Mouse (Mus musculus): Measurements from ENCODE around the gene Dusp19. TPM values are rescaled to one million over a fixed set of nuclear protein-coding genes. Genes with fewer than 3 reads are reported as not detected.

Gene Dusp19
- polyA plus RNA-seq, 1 experiment from 2014 or later = 13.3 TPM

GRCm38 (mm10) chr2:80594215-80594918 is 22.5 kb upstream of the Dusp19 start:
- Histone ChIP-seq H3K27me3 (ENCODE audit: control insufficient read depth, insufficient read depth, low read length) (no peaks in the 10 kb centered on the region), H3K9me3 (replicated peaks; ENCODE audit: control insufficient read depth, low read length) (no peaks in the 10 kb centered on the region), H3K9ac (ENCODE audit: low read depth, low read length) (no peak overlapping the region), H3K4me2 (no peak overlapping the region), H3K36me3 (ENCODE audit: control insufficient read depth, insufficient read depth, low read length) (no peaks in the 10 kb centered on the region), H3K27ac (ENCODE audit: low read depth, low read length) (no peak overlapping the region), H3K4me1 (ENCODE audit: control insufficient read depth, insufficient read depth, low read length) (no peaks in the 10 kb centered on the region), H3K4me3 (ENCODE audit: low read depth, low read length) (no peak overlapping the region)
- 67% methylated on average over 4 of the region's 4 CpGs for whole genome bisulfite sequencing (ENCODE audit: insufficient replicate concordance)
- ATAC-seq (replicated peaks; ENCODE audit: insufficient number of reproducible peaks, low FRiP score, low TSS enrichment) = no peak

- no peaks in the 10 kb centered on the region for H3K4me1 ChIP-seq (ENCODE audit: control insufficient read depth, insufficient read depth, low read length)
- no peaks in the 10 kb centered on the region for H3K9me3 ChIP-seq (replicated peaks; ENCODE audit: control insufficient read depth, low read length)
- no peak overlapping the region for H3K27ac ChIP-seq (ENCODE audit: low read depth, low read length)
- H3K4me2 ChIP-seq = no peak overlapping the region
- H3K4me3 ChIP-seq (ENCODE audit: low read depth, low read length) = no peak overlapping the region
- no peaks in the 10 kb centered on the region for H3K27me3 ChIP-seq (ENCODE audit: control insufficient read depth, insufficient read depth, low read length)
- H3K36me3 ChIP-seq (ENCODE audit: control insufficient read depth, insufficient read depth, low read length) = no peaks in the 10 kb centered on the region
- H3K9ac ChIP-seq (ENCODE audit: low read depth, low read length) = no peak overlapping the region
- 74% methylated on average over 5 of the region's 5 CpGs for WGBS (ENCODE audit: insufficient replicate concordance)
- ATAC-seq (replicated peaks; ENCODE audit: insufficient number of reproducible peaks, low FRiP score, low TSS enrichment) = no peak
Measured at GRCm38 (mm10) chr2:80596960-80597359, 19.9 kb upstream of the Dusp19 start.

- no peaks in the 10 kb centered on the region for H3K36me3 ChIP-seq (ENCODE audit: control insufficient read depth, insufficient read depth, low read length)
- 84% methylated on average over 3 of the region's 3 CpGs for WGBS (ENCODE audit: insufficient replicate concordance)
Measured at GRCm38 (mm10) chr2:80599850-80600249, 17.0 kb upstream of the Dusp19 start.

GRCm38 (mm10) chr2:80600611-80601010 is 16.2 kb upstream of the Dusp19 start:
- no peak overlapping the region for H3K9ac ChIP-seq (ENCODE audit: low read depth, low read length)
- H3K4me3 ChIP-seq (ENCODE audit: low read depth, low read length) = no peak overlapping the region
- no peak overlapping the region for H3K27ac ChIP-seq (ENCODE audit: low read depth, low read length)
- no peaks in the 10 kb centered on the region for H3K4me1 ChIP-seq (ENCODE audit: control insufficient read depth, insufficient read depth, low read length)
- no peaks in the 10 kb centered on the region for H3K27me3 ChIP-seq (ENCODE audit: control insufficient read depth, insufficient read depth, low read length)
- H3K9me3 ChIP-seq (replicated peaks; ENCODE audit: control insufficient read depth, low read length) = no peaks in the 10 kb centered on the region
- ATAC-seq (replicated peaks; ENCODE audit: insufficient number of reproducible peaks, low FRiP score, low TSS enrichment) = no peak
- no peak overlapping the region for H3K4me2 ChIP-seq
- H3K36me3 ChIP-seq (ENCODE audit: control insufficient read depth, insufficient read depth, low read length) = no peaks in the 10 kb centered on the region

More at GRCm38 (mm10) chr2:80599850-80600249, 17.0 kb upstream of the Dusp19 start:
- H3K4me3 ChIP-seq (ENCODE audit: low read depth, low read length) = no peak overlapping the region
- H3K4me2 ChIP-seq = no peak overlapping the region
- ATAC-seq (replicated peaks; ENCODE audit: insufficient number of reproducible peaks, low FRiP score, low TSS enrichment) = no peak
- no peak overlapping the region for H3K27ac ChIP-seq (ENCODE audit: low read depth, low read length)
- H3K4me1 ChIP-seq (ENCODE audit: control insufficient read depth, insufficient read depth, low read length) = no peaks in the 10 kb centered on the region
- H3K9me3 ChIP-seq (replicated peaks; ENCODE audit: control insufficient read depth, low read length) = no peaks in the 10 kb centered on the region
- no peaks in the 10 kb centered on the region for H3K27me3 ChIP-seq (ENCODE audit: control insufficient read depth, insufficient read depth, low read length)
- no peak overlapping the region for H3K9ac ChIP-seq (ENCODE audit: low read depth, low read length)

- H3K27ac ChIP-seq (ENCODE audit: low read depth, low read length) = no peak overlapping the region
- H3K4me3 ChIP-seq (ENCODE audit: low read depth, low read length) = no peak overlapping the region
- ATAC-seq (replicated peaks; ENCODE audit: insufficient number of reproducible peaks, low FRiP score, low TSS enrichment) = no peak
- H3K9ac ChIP-seq (ENCODE audit: low read depth, low read length) = no peak overlapping the region
- no peaks in the 10 kb centered on the region for H3K4me1 ChIP-seq (ENCODE audit: control insufficient read depth, insufficient read depth, low read length)
- H3K36me3 ChIP-seq (ENCODE audit: control insufficient read depth, insufficient read depth, low read length) = no peaks in the 10 kb centered on the region
- no peak overlapping the region for H3K4me2 ChIP-seq
- H3K27me3 ChIP-seq (ENCODE audit: control insufficient read depth, insufficient read depth, low read length) = no peaks in the 10 kb centered on the region
- WGBS (ENCODE audit: insufficient replicate concordance) = 82% methylated on average over 13 of the region's 13 CpGs
- no peaks in the 10 kb centered on the region for H3K9me3 ChIP-seq (replicated peaks; ENCODE audit: control insufficient read depth, low read length)
Measured at GRCm38 (mm10) chr2:80602756-80603155, 14.1 kb upstream of the Dusp19 start.

- Histone ChIP-seq H3K27ac (ENCODE audit: low read depth, low read length) (no peak overlapping the region), H3K9ac (ENCODE audit: low read depth, low read length) (no peak overlapping the region)
- WGBS (ENCODE audit: insufficient replicate concordance) = 88% methylated on average over 19 of the region's 19 CpGs
Measured at GRCm38 (mm10) chr2:80603771-80604426, 12.9 kb upstream of the Dusp19 start.

DNA sequence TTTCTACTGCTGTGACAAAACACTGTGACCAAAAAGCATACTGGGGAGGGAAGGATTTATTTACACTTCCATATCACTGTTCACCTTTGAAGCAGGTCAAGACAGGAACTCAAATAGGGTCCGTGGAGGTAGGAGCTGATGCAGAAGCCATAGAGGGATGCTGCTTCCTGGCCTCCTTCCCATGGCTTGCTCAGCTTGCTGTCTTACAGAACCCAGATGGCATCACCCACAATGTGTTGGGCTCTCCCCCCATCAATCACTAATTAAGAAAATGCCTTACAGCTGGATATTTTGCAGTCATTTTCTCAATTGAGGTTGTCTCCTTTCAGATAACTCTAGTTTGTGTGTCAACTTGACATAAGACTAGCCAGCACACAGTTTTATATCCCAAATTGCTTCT is 4.6 kb upstream of the Dusp19 start:
- Histone ChIP-seq H3K27me3 (ENCODE audit: control insufficient read depth, insufficient read depth, low read length) (no peaks in the 10 kb centered on the region), H3K4me1 (ENCODE audit: control insufficient read depth, insufficient read depth, low read length) (no peaks in the 10 kb centered on the region), H3K36me3 (ENCODE audit: control insufficient read depth, insufficient read depth, low read length) (no peaks in the 10 kb centered on the region), H3K9me3 (replicated peaks; ENCODE audit: control insufficient read depth, low read length) (no peaks in the 10 kb centered on the region), H3K4me2 (no peak overlapping the region), H3K4me3 (ENCODE audit: low read depth, low read length) (no peak overlapping the region), H3K9ac (ENCODE audit: low read depth, low read length) (no peak overlapping the region), H3K27ac (ENCODE audit: low read depth, low read length) (no peak overlapping the region)
- no peak for ATAC-seq (replicated peaks; ENCODE audit: insufficient number of reproducible peaks, low FRiP score, low TSS enrichment)
- 61% methylated on average over 1 of the region's 1 CpGs for WGBS (ENCODE audit: insufficient replicate concordance)

More at GRCm38 (mm10) chr2:80603771-80604426, 12.9 kb upstream of the Dusp19 start:
- Histone ChIP-seq H3K4me1 (ENCODE audit: control insufficient read depth, insufficient read depth, low read length) (no peaks in the 10 kb centered on the region), H3K4me2 (no peak overlapping the region), H3K9me3 (replicated peaks; ENCODE audit: control insufficient read depth, low read length) (no peaks in the 10 kb centered on the region), H3K27me3 (ENCODE audit: control insufficient read depth, insufficient read depth, low read length) (no peaks in the 10 kb centered on the region), H3K36me3 (ENCODE audit: control insufficient read depth, insufficient read depth, low read length) (no peaks in the 10 kb centered on the region), H3K4me3 (ENCODE audit: low read depth, low read length) (no peak overlapping the region)
- ATAC-seq (replicated peaks; ENCODE audit: insufficient number of reproducible peaks, low FRiP score, low TSS enrichment) = no peak

DNA sequence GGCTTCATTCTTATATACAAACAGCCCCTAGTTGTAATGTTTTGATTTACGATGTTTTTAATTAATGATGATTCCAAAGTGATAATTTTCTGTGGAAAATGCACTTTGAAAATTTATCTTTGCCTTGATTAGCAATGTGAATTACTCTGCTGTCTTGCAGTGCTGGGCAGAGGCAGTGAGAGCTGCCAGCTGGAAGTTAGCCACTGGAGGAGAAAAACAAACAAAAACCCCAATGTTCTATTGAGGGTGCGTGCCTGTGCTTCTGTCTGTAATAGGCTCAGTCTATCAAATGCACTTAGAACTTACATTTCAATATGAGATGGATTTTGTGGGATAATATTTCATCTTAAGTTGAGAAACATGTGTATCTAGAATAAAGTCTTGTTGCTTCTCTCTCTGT is 4.0 kb upstream of the Dusp19 start:
- Histone ChIP-seq H3K9me3 (replicated peaks; ENCODE audit: control insufficient read depth, low read length) (no peaks in the 10 kb centered on the region), H3K27ac (ENCODE audit: low read depth, low read length) (no peak overlapping the region), H3K4me3 (ENCODE audit: low read depth, low read length) (no peak overlapping the region), H3K27me3 (ENCODE audit: control insufficient read depth, insufficient read depth, low read length) (no peaks in the 10 kb centered on the region), H3K36me3 (ENCODE audit: control insufficient read depth, insufficient read depth, low read length) (no peaks in the 10 kb centered on the region), H3K9ac (ENCODE audit: low read depth, low read length) (no peak overlapping the region), H3K4me1 (ENCODE audit: control insufficient read depth, insufficient read depth, low read length) (no peaks in the 10 kb centered on the region), H3K4me2 (no peak overlapping the region)
- 66% methylated on average over 2 of the region's 2 CpGs for WGBS (ENCODE audit: insufficient replicate concordance)
- no peak for ATAC-seq (replicated peaks; ENCODE audit: insufficient number of reproducible peaks, low FRiP score, low TSS enrichment)

GRCm38 (mm10) chr2:80618991-80619390 is 2.1 kb downstream of the Dusp19 start:
- Histone ChIP-seq H3K27me3 (ENCODE audit: control insufficient read depth, insufficient read depth, low read length) (no peaks in the 10 kb centered on the region), H3K9ac (ENCODE audit: low read depth, low read length) (no peak overlapping the region), H3K9me3 (replicated peaks; ENCODE audit: control insufficient read depth, low read length) (no peaks in the 10 kb centered on the region), H3K27ac (ENCODE audit: low read depth, low read length) (no peak overlapping the region), H3K36me3 (ENCODE audit: control insufficient read depth, insufficient read depth, low read length) (no peaks in the 10 kb centered on the region), H3K4me2 (no peak overlapping the region), H3K4me3 (ENCODE audit: low read depth, low read length) (no peak overlapping the region), H3K4me1 (ENCODE audit: control insufficient read depth, insufficient read depth, low read length) (no peaks in the 10 kb centered on the region)
- ATAC-seq (replicated peaks; ENCODE audit: insufficient number of reproducible peaks, low FRiP score, low TSS enrichment) = no peak
- WGBS (ENCODE audit: insufficient replicate concordance) = 86% methylated on average over 3 of the region's 3 CpGs

Measured in heart, embryonic 11.5 days (tissue).